Mouse (Mus musculus) megakaryocyte progenitor cell, adult 5-6 weeks (primary cell): ENCODE data around the gene Gm4756. TPM values are rescaled to one million over a fixed set of nuclear protein-coding genes. Genes with fewer than 3 reads are reported as not detected.

Experiments
- total RNA-seq, 2 experiments: library from RNA; stranded (forward) in 1 of 2; stranded (reverse) in 1 of 2; fragments of 157-497, 149-512 nt in 1 of 2; fragments of 200-1000 nt in 1 of 2; gene quantifications; 2 replicates each; pipeline versions ENCODE4 v1.2.3 to v1.2.4; 2015 to 2017

Gene Gm4756
- total RNA-seq, 2 experiments from 2014 or later: not detected

Other genes starting within 250 kb of the Gm4756 start
- gene Rtn1, start 240.6 kb downstream of the Gm4756 start, total RNA-seq (2015): 0.02 TPM in 1 of 2 replicates, not detected in the other
- 0.07 TPM in 1 of 2 replicates, not detected in the other for gene Rtn1, start 240.6 kb downstream of the Gm4756 start, total RNA-seq (2017)
- 0.56 and 2.7 TPM in 2 replicates for gene Lrrc9, start 207.8 kb downstream of the Gm4756 start, total RNA-seq (2015)
- 0.42 and 1.1 TPM in 2 replicates for gene Lrrc9, start 207.8 kb downstream of the Gm4756 start, total RNA-seq (2017)
- gene Pcnx4, start 113.3 kb downstream of the Gm4756 start, total RNA-seq (2015): 1.9 and 2.9 TPM in 2 replicates
- gene Pcnx4, start 113.3 kb downstream of the Gm4756 start, total RNA-seq (2017): 1.00 and 2.3 TPM in 2 replicates
- 30.0 and 33.0 TPM in 2 replicates for gene Dhrs7, start 15.2 kb upstream of the Gm4756 start, total RNA-seq (2015)
- 49.9 and 59.7 TPM in 2 replicates for gene Dhrs7, start 15.2 kb upstream of the Gm4756 start, total RNA-seq (2017)
- gene Ppm1a, start 107.8 kb upstream of the Gm4756 start, total RNA-seq (2015): 53.5 and 54.8 TPM in 2 replicates
- gene Ppm1a, start 107.8 kb upstream of the Gm4756 start, total RNA-seq (2017): 81.4 and 94.7 TPM in 2 replicates